In the genomic region with DNA sequence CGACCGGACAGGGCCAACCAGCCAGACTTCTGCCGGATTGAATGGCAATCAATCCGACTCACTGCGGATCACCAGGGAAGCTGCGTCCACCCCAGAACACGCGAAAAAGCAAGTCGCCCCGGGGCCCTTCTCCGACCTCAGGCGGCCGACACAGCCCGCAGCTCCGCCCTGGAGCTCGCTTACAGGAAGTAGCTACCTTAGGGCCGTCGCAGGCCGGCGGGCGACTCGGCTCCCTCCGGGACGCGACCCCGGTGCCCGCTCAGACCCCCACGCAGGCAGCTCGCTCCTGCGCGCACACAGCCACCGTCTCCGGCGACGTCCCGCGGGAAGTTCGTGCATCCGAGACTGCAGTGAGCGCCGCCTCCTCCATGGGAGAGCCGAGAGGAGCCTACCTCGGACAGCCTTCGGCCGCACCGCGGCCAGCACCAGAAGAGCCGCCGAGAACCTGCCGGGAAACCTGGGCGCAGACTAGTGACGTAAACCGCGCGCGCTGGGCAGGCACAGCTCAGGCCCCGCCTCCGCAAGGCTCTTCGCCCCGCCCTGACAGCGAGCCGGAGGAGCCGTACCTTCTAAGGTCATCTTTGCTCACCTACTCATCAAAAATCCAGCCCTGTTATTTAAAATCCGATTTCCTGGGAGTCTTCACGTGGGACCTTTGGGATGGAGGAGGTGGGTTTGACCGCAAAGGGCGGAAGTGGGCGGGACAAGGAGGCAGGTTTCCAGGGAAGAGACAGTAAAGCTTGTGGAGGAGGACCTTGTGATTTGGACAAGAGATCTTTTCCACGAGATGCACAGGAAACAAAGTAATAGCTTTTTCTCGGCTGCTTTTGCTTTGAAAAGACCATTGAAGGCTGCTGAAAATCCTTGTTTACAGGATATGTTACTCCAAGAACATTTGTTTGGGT, we compare ENCODE assay signal across 7 mouse cellular contexts. TPM values are rescaled to one million over a fixed set of nuclear protein-coding genes. Genes with fewer than 3 reads are reported as not detected.
DNase-seq lines count a peak whose midpoint lies in the region; ATAC-seq lines count a peak whose summit lies in the region.

A gene (minus strand): TSS at position 473 of the 905 bp plus-strand sequence.

- no peaks in the 10 kb centered on the region for H3K36me3 ChIP-seq in embryonic facial prominence, embryonic 12.5 days
- H3K36me3 ChIP-seq in limb, embryonic 11.5 days (ENCODE audit: control insufficient read depth, insufficient read depth, low read length) = no peaks in the 10 kb centered on the region
- no peaks in the 10 kb centered on the region for H3K36me3 ChIP-seq in midbrain, embryonic 14.5 days (ENCODE audit: control insufficient read depth, insufficient read depth, low read length)

- peak within 1 kb of the TSS; percentile 99 for H3K4me3 ChIP-seq in embryonic facial prominence, embryonic 12.5 days
- H3K4me3 ChIP-seq in limb, embryonic 11.5 days (ENCODE audit: low read depth, low read length) = peak within 1 kb of the TSS; percentile 89
- peak within 1 kb of the TSS; percentile 97 for H3K4me3 ChIP-seq in midbrain, embryonic 14.5 days (replicated peaks; ENCODE audit: low read depth, low read length)

- peak within 1 kb of the TSS; percentile 89 for H3K27ac ChIP-seq in embryonic facial prominence, embryonic 12.5 days
- H3K27ac ChIP-seq in limb, embryonic 11.5 days (replicated peaks; ENCODE audit: low read depth, low read length) = peak within 1 kb of the TSS; percentile 70; the same call in 1 of the 2 replicates
- peak within 1 kb of the TSS; percentile 87 for H3K27ac ChIP-seq in midbrain, embryonic 14.5 days (replicated peaks; ENCODE audit: low read depth, low read length)

- DNase-seq in adrenal gland, postnatal 25 days = peak; percentile 95
- DNase-seq in heart, adult 11 months = peak; percentile 98
- peak; percentile 96 for DNase-seq in kidney, adult 18-20 months
- DNase-seq in limb, embryonic 11.5 days (ENCODE audit: low spot score) = peak; percentile 96
- peak; percentile 96 for DNase-seq in midbrain, embryonic 14.5 days
- DNase-seq in spleen, adult 18-20 months = peak; percentile 87 to 96

- no peaks in the 10 kb centered on the region for H3K27me3 ChIP-seq in embryonic facial prominence, embryonic 12.5 days
- no peaks in the 10 kb centered on the region for H3K27me3 ChIP-seq in limb, embryonic 11.5 days (ENCODE audit: control insufficient read depth, insufficient read depth, low read length)
- no peaks in the 10 kb centered on the region for H3K27me3 ChIP-seq in midbrain, embryonic 14.5 days (ENCODE audit: control insufficient read depth, insufficient read depth, low read length)

- no peaks in the 10 kb centered on the region for H3K9me3 ChIP-seq in embryonic facial prominence, embryonic 12.5 days
- H3K9me3 ChIP-seq in limb, embryonic 11.5 days (ENCODE audit: control insufficient read depth, low read length) = no peaks in the 10 kb centered on the region
- no peaks in the 10 kb centered on the region for H3K9me3 ChIP-seq in midbrain, embryonic 14.5 days (ENCODE audit: control insufficient read depth, low read length)

- peak within 1 kb of the TSS; percentile 83 for H3K9ac ChIP-seq in embryonic facial prominence, embryonic 12.5 days
- H3K9ac ChIP-seq in limb, embryonic 11.5 days (ENCODE audit: low read length) = peak within 1 kb of the TSS; percentile 89
- H3K9ac ChIP-seq in midbrain, embryonic 14.5 days (replicated peaks; ENCODE audit: low read length) = peak within 1 kb of the TSS; percentile 92

- ATAC-seq in embryonic facial prominence, embryonic 12.5 days (ENCODE audit: insufficient number of reproducible peaks, insufficient read depth, low FRiP score, low TSS enrichment) = peak; percentile 94
- peak; percentile 97 for ATAC-seq in limb, embryonic 11.5 days (ENCODE audit: insufficient number of reproducible peaks, low FRiP score, low TSS enrichment, low read depth)
- peak; percentile 98 for ATAC-seq in midbrain, embryonic 14.5 days (ENCODE audit: low FRiP score, low TSS enrichment)

- peak within 1 kb of the TSS; percentile 74 for H3K4me2 ChIP-seq in embryonic facial prominence, embryonic 12.5 days (replicated peaks)
- peak within 1 kb of the TSS; percentile 60 for H3K4me2 ChIP-seq in limb, embryonic 11.5 days (ENCODE audit: low read depth, severe bottlenecking)
- H3K4me2 ChIP-seq in midbrain, embryonic 14.5 days (ENCODE audit: low read length) = peak within 1 kb of the TSS; percentile 73

- WGBS in embryonic facial prominence, embryonic 12.5 days = under 1% methylated on average over 70 of the region's 70 CpGs
- 0% methylated on average over 70 of the region's 70 CpGs for WGBS in limb, embryonic 11.5 days
- under 1% methylated on average over 70 of the region's 70 CpGs for WGBS in midbrain, embryonic 14.5 days

- H3K4me1 ChIP-seq in embryonic facial prominence, embryonic 12.5 days = peaks cover 6% of the 10 kb centered on the region; the same call in 1 of the 2 replicates
- 0 out of 2 replicates have a peak, but pooled peaks cover 7% of the 10 kb centered on the region for H3K4me1 ChIP-seq in limb, embryonic 11.5 days (ENCODE audit: control insufficient read depth, insufficient read depth, low read length)
- peaks cover 10% of the 10 kb centered on the region for H3K4me1 ChIP-seq in midbrain, embryonic 14.5 days (ENCODE audit: control insufficient read depth, insufficient read depth, low read length)

RNA-seq across cellular contexts. Expression of the gene that starts here (rescaled TPM):
- 31.1 and 51.9 TPM in 2 replicates for total RNA-seq in adrenal gland, postnatal 25 days (2021)
- 47.9 and 48.0 TPM in 2 replicates for polyA plus RNA-seq in embryonic facial prominence, embryonic 12.5 days (2016; fragmentation: Nextera tagmentation; extraction: Ambion mirVana)
- polyA plus RNA-seq in limb, embryonic 11.5 days (2014; fragmentation: Nextera tagmentation; extraction: Ambion mirVana) = 49.8 and 53.7 TPM in 2 replicates
- polyA plus RNA-seq in midbrain, embryonic 14.5 days (2014; fragmentation: Nextera tagmentation; extraction: Ambion mirVana) = 37.3 and 45.1 TPM in 2 replicates

Comparison
In these comparisons a context has a peak if more than half of its experiments do, and no peak if none do; other contexts are left out.
1. Peak in every context shown above with its lines: DNase-seq, ATAC-seq, H3K4me3 ChIP-seq and H3K27ac ChIP-seq.